Mouse (Mus musculus) neural tube, embryonic 14.5 days (tissue): ENCODE measurements around the gene Oprd1. TPM values are rescaled to one million over a fixed set of nuclear protein-coding genes. Genes with fewer than 3 reads are reported as not detected.

Source experiments
- ATAC-seq: fragments of 200-750 bp; cut with Nextera tagmentation; 2 replicates; pipeline ENCODE4 v1.8.0; 2017; ENCODE audit warnings: low read depth, mild to moderate bottlenecking, moderate TSS enrichment, moderate library complexity
- H3K27ac ChIP-seq: fragments of 300-500 bp; sonication (generic); 2 replicates; pipeline ENCODE4 v1.5.1; 2014; ENCODE audit warnings: low read depth, mild to moderate bottlenecking, control low read depth, low read length, moderate library complexity, mixed read lengths
- H3K27me3 ChIP-seq: fragments of 300-500 bp; sonication (generic); 2 replicates; pipeline ENCODE4 v1.6.1; 2014; ENCODE audit warnings: low read length; ENCODE audit not compliant: control insufficient read depth, insufficient read depth
- H3K36me3 ChIP-seq: fragments of 300-500 bp; sonication (generic); 2 replicates; pipeline ENCODE4 v1.6.1; 2014; ENCODE audit warnings: low read length, mixed read lengths; ENCODE audit not compliant: control insufficient read depth, insufficient read depth
- H3K4me1 ChIP-seq: fragments of 300-500 bp; sonication (generic); 2 replicates; pipeline ENCODE4 v1.6.1; 2014; ENCODE audit warnings: low read length; ENCODE audit not compliant: control insufficient read depth, insufficient read depth
- H3K4me2 ChIP-seq: fragments of 300-500 bp; sonication (generic); 2 replicates; pipeline ENCODE4 v1.6.1; 2014; ENCODE audit warnings: mild to moderate bottlenecking, low read depth, low read length, control low read depth
- H3K4me3 ChIP-seq: fragments of 300-500 bp; sonication (generic); 2 replicates; pipeline ENCODE4 v1.5.1; 2014; ENCODE audit warnings: low read depth, low read length, control low read depth, mixed read lengths
- H3K9ac ChIP-seq: fragments of 300-500 bp; sonication (generic); replicated peaks from 2 replicates; pipeline ENCODE4 v1.6.1; 2014; ENCODE audit warnings: low read depth, mild to moderate bottlenecking, control low read depth, low read length, mixed read lengths
- H3K9me3 ChIP-seq: fragments of 300-500 bp; sonication (generic); 2 replicates; pipeline ENCODE4 v1.6.1; 2016; ENCODE audit warnings: low read length; ENCODE audit not compliant: control insufficient read depth
- WGBS: fragments of 180-500 bp; shearing (Covaris S2); extraction: QIAGEN DNeasy Blood & Tissue Kit; methylation state at CpG from one replicate; pipeline ENCODE4 v1.1.7; 2014; 5-methylcytosine and 5-hydroxymethylcytosine counted together
- polyA plus RNA-seq: library from polyadenylated mRNA; unstranded; fragments of >200 nt; fragmentation: Nextera tagmentation; extraction: Ambion mirVana; gene quantifications from 2 replicates; pipeline ENCODE4 v1.2.1, GENCODE M21; 2014

Gene Oprd1
- polyA plus RNA-seq, 1 experiment from 2014 or later: 0.63 TPM

GRCm38 (mm10) chr4:132064550-132064949, 79.7 kb downstream of the Oprd1 start:
- H3K36me3 ChIP-seq: no peaks in the 10 kb centered on the region
- ATAC-seq: no peak
- H3K9me3 ChIP-seq: no peaks in the 10 kb centered on the region
- H3K9ac ChIP-seq: no peak overlapping the region
- no peak overlapping the region for H3K4me3 ChIP-seq
- 97% methylated on average over 5 of the region's 5 CpGs for WGBS
- H3K27me3 ChIP-seq: no peaks in the 10 kb centered on the region
- H3K4me2 ChIP-seq: no peak overlapping the region
- no peak overlapping the region for H3K27ac ChIP-seq
- no peaks in the 10 kb centered on the region for H3K4me1 ChIP-seq

GRCm38 (mm10) chr4:132062934-132063884, 81.1 kb downstream of the Oprd1 start:
- ATAC-seq: no peak
- Histone ChIP-seq H3K4me2 (no peak overlapping the region), H3K4me1 (no peaks in the 10 kb centered on the region), H3K27ac (no peak overlapping the region), H3K9ac (no peak overlapping the region), H3K36me3 (no peaks in the 10 kb centered on the region), H3K4me3 (no peak overlapping the region), H3K27me3 (no peaks in the 10 kb centered on the region), H3K9me3 (no peaks in the 10 kb centered on the region)
- 75% methylated on average over 17 of the region's 17 CpGs for WGBS

GRCm38 (mm10) chr4:132062289-132062688, 82.0 kb downstream of the Oprd1 start:
- Histone ChIP-seq H3K27me3 (no peaks in the 10 kb centered on the region), H3K4me1 (no peaks in the 10 kb centered on the region), H3K27ac (no peak overlapping the region), H3K4me2 (no peak overlapping the region), H3K9ac (no peak overlapping the region), H3K4me3 (no peak overlapping the region), H3K9me3 (no peaks in the 10 kb centered on the region), H3K36me3 (no peaks in the 10 kb centered on the region)
- 57% methylated on average over 8 of the region's 8 CpGs for WGBS
- no peak for ATAC-seq

Other genes starting within 250 kb of the Oprd1 start
- not detected in 2 replicates for gene Tmem200b, start 222.7 kb downstream of the Oprd1 start, polyA plus RNA-seq
- not detected in 2 replicates for gene Gm10300, start 69.8 kb downstream of the Oprd1 start, polyA plus RNA-seq
- 68.1 and 86.1 TPM in 2 replicates for gene Epb41, start 69.2 kb downstream of the Oprd1 start, polyA plus RNA-seq
- gene Ythdf2, start 67.8 kb upstream of the Oprd1 start, polyA plus RNA-seq: 124 and 127 TPM in 2 replicates
- gene Gmeb1, start 117.1 kb upstream of the Oprd1 start, polyA plus RNA-seq: 38.1 and 38.3 TPM in 2 replicates
- gene Taf12, start 129.9 kb upstream of the Oprd1 start, polyA plus RNA-seq: 39.8 and 40.2 TPM in 2 replicates
- gene Rab42, start 158.9 kb upstream of the Oprd1 start, polyA plus RNA-seq: 1.4 and 3.0 TPM in 2 replicates
- gene Trnau1ap, start 185.1 kb upstream of the Oprd1 start, polyA plus RNA-seq: 66.0 and 71.9 TPM in 2 replicates
- gene Rcc1, start 209.1 kb upstream of the Oprd1 start, polyA plus RNA-seq: 14.0 and 22.1 TPM in 2 replicates